Mouse (Mus musculus) liver, adult (tissue): ENCODE measurements around the gene Adh5.

ENCODE experiments used
- GATA4 ChIP-seq: IDR thresholded peaks from 2 replicates; pipeline ENCODE4 v1.6.1; 2014; ENCODE audit warnings: mild to moderate bottlenecking, low read length; ENCODE audit not compliant: insufficient replicate concordance

Gene Adh5

DNA sequence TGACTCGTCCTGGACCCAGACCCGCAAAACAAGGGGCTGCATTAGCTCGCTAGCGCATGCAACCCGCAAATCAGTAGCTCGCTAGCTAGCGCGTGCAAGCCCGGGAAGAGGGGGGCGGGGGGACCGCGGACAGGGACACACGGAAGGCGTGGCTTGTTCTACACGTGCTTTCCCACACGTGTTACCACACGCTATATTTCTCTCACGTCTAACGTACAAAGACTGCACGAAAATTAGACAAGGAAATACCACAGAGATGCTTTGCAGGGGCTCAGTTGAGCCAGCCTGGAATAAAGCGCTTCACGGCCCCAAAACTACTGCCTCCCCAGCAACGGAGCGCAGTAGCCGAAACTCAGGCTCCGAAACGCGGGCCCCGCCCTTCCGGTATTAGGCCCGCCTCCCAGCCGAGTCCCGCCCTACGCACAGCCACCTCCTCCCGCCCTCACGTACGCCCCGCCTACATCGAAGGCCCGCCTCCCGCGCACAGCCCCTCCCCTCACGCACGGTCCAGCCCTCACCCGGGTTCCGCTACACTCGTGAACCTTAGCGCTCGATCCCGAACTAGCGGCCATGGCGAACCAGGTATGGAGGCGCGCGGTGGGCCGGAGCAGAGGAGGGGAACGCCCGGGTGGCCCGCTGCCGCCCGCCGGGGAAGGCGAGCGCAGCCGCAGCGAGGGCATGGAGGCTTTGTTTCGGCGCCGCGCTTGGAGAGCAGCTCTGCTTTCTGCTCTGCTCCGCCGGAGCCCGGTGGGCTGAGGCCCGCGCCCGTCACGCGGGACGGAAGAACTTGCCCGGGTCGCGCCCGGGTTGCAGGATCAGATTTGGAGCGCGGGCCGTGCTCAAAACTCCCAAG is at the start of gene Adh5:
TSS of gene Adh5 (plus strand) at position 482 of the 853 bp plus-strand sequence.
- no peak for TF ChIP-seq GATA4

DNA sequence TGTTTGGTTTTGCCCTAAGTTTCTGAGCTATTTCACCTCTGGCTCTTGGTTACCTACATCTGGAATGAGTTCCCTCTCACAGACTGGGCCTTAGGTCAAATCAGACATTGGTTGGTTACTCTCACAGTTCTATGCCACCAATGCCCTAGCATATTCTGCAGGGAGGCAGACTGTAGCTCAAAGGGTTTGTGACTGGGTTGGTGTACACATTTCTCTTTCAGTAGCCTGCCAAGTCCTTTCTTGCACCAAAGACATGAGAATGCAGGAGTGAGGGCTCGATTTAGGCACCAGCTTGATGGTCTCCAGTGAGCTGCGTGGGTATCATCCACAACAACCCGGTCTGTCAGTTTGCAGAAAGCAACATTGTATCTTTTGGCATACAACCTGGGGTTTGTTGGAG is 38.0 kb upstream of the Adh5 start:
- TF ChIP-seq GATA4: no peak

DNA sequence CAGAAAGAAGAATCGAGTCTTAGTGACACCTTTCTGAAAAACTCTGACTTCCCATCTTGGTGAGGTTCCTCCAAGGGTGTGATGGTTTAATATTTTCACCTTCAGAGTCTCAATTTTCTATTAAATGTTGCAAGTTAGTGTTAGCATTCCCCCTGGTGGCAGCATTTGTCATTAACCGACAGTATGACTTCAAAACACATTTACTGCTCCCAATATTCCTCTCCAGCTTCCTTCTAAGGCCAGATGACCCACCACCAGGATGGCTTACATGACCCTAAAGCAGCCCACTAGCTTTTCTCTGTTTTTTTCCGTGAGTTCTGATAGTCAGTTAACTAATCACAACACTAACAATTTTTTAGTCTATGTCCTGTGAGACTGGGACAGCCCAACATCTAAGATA is 37.6 kb upstream of the Adh5 start:
- no peak for TF ChIP-seq GATA4

DNA sequence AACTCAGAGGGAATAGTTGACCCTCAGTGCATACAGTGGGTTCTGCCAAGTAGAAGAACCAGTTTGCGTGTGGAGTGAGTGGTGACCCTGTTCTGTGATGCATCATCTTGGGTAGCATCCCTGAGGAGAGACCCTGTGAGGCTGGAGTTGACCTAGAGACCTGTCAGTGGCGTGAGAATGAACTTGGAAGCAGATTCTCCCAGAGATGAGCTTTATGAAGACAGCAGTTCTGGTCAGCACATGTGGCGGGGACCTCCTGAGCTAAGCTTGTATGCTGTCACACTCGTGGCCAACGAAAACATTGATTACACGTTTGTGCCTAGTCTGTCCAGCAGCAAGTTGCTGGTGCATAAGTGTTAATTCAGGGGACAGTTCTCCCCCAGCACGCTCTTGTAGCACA is 37.1 kb upstream of the Adh5 start:
- TF ChIP-seq GATA4: no peak

DNA sequence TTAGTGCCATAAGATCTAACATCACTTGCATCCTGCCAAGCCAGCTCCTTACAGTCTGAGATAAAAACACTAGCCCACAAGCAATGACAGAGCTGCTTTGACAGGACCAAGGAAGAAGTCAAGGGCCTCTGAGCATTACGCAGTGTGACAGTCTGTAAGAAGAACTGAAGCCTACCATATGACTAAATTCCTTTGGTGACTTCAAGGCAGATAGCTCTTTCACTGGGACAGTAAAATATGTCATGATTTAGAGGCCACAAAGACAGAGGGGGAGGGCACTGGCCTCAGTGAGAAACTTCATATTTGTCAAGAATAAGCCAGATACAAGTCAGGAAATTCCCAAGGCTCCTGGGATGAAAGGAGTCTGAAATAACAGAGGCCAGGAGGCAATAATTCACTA is 35.0 kb upstream of the Adh5 start:
- no peak for TF ChIP-seq GATA4

DNA sequence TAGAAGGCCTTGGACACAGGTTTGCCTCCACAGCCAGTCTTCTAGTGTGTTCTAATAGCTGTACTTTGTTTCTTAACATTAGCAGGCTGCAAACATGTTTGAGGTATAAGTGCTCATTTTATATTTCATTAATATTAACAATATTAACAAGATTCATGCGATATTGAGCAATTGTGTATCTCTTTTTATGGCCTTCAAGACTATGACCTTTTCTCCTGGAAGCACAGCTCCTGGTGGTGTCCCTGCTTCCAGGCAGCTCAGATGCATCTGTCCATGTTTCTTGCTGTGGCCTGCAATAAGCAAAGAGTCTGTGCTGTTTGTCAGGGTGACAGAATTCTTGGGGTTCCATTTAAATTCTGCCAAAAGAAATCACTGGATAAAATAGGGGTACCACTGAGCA is 33.3 kb upstream of the Adh5 start:
- no peak for TF ChIP-seq GATA4

DNA sequence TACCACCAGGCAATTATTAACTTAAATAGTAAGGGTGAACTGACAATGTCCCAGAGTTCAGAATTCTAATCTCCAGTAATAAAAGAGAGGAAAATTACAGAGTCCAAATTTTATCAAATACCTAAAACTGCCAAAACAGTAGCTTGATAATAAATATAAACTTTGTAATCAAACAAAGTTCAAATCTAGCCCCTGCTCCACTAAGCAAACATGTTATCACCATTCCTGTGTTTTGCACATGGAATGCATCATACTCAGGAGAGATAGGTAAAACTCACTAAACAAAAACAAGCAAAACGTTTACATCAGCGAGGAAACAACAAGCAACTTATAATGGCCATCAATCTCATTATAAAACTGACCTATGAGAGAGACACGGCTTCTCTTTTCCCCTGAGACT is 32.7 kb upstream of the Adh5 start:
- peak; percentile 15; the same call in 1 of the 2 replicates for TF ChIP-seq GATA4

DNA sequence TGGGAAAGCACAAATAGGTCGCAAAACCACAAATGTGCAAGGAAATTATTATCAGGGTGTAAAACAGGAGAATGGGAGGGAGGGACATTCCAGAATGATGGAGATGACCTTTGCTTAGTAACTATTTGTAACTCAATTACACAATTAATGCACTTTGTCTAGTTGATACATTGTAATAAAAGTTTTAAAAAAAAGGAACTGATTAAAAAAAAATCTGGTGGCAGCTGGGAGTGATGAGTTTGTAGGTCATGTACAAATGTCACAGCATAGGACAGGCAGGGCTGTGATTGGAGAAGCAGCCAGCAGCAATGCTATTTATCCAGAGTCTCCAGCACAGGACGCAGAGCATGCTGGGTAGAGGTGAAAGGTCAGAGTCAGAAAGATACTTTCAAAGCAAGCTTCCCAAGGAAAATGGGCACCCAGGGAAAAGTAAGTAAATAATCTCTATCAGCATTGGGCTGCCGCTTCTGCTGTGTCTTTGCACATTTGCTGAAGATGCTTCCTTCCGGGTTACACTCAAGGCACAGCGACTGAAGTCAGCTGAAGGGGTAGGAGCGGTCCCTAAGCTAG is 27.7 kb upstream of the Adh5 start, which contains the start of gene Adh4:
TSS of gene Adh4 (plus strand) at position 346 of the 570 bp plus-strand sequence.
- TF ChIP-seq GATA4: no peak

DNA sequence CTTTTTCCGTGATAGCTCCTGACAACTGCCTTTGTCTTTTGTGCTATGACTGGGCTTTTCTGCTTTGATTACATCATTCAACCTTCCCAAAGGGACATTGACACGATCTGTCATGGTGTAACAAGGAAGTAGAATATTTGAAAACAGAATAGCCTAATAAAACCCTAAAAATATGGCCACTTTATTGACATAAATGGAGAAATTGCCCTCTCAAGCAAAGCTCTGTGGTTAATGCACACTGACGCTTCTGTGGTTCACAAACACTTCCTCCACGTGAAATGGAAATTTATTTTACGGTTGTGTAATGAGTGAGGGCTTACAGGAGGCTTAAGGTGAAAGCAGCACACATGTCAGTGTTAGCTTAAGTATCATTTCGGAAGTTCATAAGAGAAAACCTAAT is 23.5 kb upstream of the Adh5 start:
- no peak for TF ChIP-seq GATA4

DNA sequence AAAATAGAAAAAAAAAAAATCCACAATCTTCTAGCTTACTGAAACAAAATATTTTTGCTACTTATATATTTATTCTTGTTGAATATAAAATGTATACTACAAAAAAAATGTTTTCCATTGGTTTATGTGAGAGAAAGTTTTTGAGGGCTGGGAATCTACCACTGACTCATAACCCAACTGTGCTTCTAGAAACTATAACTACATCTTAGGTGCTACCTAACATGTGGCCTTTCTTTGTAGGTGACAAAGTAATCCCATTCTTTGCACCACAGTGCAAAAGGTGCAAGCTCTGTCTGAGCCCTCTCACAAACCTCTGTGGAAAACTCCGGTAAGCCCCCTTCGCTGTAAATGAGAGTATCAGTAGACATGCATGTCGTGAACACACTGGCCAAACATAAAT is 22.5 kb upstream of the Adh5 start:
- TF ChIP-seq GATA4: no peak

DNA sequence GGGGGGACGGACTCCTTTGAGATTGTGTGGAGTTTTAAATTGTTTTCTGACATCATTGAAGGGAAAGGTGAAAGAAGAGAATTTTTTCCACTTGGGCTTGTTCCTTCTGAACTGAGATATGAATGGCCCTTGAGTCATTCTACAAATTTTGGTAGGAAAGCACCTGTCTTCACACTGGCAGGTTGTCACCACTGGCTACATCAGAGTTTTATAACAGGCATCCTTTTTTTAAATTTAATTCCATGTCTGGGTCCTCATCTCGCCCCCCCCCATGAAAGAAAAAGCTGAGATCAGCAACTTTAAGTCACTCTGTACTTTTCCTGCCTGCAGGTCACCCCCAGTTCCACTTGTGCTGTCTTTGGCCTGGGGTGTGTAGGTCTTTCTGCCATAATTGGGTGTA is 19.2 kb upstream of the Adh5 start:
- no peak for TF ChIP-seq GATA4

DNA sequence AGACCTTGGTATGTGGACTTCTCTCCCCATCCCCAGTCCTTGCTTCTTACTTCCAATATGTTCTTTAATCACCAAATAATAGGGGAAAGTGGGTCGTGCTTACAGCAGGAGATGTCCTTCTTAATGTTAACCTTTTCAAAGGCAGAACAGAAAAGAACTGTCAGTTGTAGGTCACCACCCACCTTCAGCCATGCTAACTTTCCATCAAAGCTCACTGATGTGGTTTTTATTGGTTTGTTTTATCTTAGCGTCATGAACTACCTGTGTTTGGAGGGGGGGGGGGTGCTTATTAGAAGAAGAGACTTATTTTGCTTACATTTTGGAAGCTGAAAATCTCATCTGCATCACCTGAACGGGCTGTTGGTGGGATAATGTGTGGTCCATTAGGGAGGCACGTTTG is 18.6 kb upstream of the Adh5 start:
- TF ChIP-seq GATA4: no peak

DNA sequence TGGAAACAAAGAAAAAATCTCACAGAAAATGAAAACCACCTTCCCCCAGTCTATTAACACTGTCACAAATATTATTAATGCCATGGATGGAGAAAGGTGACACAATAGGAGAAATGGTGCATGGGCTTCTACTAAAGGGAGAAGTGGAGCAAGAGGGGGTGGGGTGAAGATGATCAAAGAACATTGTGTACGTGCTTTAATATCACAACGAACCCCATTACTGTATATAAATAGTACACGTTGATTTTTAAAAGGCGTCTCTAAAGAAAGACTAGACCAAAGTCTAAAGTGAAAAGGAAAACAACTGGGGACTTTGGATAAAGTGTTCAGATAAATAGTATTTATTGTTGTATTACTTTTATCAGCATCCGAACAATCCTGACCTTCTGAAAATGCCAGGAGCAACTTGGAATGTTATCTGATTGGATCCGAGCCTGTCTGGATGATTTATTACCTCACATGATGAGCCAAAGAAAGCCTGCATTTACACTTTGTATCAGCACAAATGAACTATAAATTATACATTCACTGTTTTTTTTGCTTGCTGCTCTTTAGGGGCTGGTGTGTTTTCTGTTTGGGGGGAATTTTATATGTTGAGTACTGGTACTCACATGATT is 12.4 kb upstream of the Adh5 start:
- peak; percentile 72; the same call in 1 of the 2 replicates for TF ChIP-seq GATA4

DNA sequence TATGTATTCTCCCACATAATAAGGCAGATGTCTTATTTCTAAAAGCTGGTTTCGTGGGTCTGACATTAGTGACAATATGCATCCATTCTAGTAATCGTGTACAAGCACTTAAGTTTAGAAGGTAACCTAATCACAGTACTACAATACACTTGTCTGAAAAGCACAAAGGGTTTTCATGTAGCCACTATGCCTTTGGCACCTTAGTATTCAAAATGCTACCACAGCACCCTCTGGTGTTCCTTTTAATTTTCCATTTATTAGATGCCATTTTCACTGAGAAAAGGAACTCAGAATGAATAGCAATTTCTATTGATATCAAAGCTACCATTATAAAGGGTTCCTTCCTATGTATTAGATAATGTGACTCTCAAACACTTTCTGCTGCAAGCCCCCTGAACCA is 11.1 kb upstream of the Adh5 start:
- TF ChIP-seq GATA4: no peak

DNA sequence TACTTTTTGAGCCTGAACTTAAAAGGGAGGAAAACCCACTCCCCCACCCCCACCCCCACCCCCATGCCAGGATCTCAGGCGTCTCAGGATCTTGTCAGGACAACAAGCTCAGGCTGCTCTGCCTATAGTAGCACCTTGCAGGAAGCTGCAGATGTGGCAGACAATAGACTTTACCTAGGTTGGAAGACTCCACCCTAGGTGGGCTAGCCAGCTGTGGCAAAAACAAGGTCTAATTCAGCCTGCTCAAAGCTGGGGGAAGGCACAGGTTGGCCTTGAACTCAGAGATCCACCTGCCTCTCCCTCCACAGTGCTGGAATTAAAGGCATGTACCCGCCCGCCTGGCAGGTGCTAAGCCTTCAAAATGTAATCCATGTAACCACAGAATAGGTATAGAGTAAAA is 4.2 kb upstream of the Adh5 start:
- TF ChIP-seq GATA4: no peak

DNA sequence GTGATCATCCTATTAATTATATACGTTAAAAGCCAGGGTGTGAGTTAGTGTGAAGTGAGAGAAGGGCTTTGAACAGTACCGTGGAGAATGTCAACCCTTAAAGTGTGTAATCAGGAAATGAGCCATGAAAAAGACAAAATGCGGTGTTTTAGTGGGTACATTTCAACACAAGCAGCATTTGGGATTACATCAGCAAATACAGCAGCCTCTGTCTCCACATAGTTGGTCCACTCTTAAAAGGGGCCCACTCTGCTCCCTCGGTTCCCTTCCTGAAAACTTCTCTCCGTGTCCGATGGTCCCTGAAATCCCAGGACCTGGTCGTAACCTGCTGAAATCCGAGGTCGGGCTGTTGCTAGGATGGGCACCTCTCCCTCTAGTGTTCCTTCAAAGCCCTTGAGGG is 690 bp upstream of the Adh5 start:
- TF ChIP-seq GATA4: no peak
